Mouse (Mus musculus) A20 (cell line): ENCODE measurements around the gene Sclt1.

Experiments used
- DNase-seq: peaks from one replicate; pipeline ENCODE4 v3.0.0-alpha.2; 2011; ENCODE audit warnings: low read depth, low spot score

The Sclt1 gene

DNA sequence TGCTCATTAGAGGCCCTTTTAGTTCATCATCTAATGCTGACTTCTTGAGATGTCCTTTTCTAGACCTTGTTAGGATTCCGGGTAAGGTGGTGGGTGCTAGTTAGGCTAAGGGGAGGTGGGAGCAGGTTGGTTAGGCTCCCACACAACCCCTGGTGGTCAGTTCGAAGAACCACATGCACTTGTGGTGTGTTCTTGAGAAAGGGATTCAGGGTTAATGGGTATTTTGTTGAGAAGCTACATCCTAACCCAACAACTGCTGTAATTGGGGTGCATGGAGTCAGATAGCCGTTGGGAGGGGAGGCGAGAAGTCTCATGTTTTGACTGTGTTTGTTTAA lies 136.0 kb downstream of the Sclt1 start:
- DNase-seq = peak; percentile 5

DNA sequence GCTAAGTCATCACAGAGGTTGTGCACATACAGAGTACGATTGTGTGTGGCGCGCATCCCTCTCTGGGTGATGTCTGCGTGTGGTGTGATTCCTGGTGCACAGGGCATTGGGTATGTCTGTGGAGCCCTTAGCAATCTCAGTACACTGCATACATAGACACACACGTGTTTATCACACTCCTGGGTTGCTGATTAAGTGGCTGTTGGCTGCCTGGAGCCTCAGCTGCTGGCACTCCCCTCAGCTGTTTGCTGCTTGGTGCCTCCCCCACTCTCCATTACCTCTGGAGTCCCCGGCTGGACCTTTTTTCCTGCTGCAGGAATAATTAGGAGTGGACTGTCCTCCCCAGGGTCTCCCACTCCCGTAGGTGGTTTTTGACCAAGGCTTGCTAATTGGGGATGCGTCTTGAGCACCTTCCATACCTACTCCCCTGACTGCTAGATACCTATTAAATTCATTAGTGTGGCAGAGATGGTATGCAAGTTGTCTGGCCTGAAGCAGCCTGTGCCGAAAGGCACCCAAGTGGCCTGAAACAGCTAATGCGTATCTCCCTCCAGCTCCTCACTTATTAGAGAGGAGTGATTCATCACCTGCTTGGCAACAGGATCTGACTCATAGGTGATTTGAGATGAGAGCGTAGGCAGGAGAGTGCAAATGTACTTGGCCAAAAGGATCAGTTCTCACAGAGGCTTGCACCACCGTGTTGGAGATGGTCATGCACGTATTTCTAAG lies 136.5 kb downstream of the Sclt1 start:
- no peak for DNase-seq

DNA sequence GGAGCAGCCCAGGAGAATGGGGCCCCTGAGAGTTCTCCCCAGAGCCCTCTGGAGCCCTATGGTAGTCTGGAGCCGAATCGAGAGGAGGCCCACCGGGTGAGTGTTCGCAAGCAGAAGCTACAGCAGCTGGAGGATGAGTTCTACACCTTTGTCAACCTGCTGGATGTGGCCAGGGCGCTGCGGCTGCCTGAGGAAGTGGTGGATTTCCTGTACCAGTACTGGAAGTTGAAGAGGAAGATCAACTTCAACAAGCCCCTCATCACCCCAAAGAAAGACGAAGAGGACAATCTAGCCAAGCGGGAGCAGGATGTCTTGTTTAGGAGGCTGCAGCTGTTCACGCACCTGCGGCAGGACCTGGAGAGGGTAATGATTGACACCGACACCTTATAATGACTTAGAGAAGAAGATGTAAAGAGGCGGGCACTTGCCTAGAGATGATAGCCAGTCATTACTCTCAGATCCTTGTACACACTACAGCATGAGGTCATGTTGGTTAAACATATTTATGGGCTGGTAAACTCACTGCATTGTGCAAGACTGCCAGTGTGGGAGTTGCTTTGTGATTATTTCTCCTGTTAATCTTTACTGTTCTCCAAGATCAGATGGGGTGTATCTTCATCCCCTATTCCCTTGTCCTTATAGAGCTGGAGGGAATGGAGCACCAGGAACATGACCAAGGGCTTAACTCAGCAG lies 137.5 kb downstream of the Sclt1 start:
- DNase-seq = no peak

DNA sequence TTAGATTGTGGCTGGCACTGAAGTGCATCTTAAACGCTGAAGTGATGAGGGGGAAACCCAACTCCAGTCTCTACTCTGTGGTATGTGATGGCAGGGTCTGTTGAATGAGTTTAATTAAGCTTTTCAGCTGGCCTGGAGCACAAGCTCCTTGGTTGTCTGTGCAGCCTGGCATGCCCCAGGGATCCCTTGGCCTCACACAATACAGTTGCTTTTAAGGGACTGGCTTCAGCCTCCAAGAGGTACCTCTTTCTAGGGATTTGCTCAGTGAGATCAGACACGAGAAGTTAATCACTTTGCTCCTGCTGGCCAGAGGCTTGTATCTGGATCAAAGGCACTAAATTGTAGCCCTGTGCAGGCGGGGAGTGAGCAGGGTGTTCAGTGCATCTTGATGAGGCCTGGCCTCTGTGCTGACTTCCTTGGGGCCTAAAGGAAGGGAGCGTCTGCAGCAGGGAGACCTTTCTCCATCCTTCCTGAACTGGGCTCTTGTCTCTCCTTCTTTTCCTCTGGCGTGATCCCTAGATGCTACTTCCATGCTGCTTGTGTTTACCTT lies 138.8 kb downstream of the Sclt1 start:
- DNase-seq = no peak

DNA sequence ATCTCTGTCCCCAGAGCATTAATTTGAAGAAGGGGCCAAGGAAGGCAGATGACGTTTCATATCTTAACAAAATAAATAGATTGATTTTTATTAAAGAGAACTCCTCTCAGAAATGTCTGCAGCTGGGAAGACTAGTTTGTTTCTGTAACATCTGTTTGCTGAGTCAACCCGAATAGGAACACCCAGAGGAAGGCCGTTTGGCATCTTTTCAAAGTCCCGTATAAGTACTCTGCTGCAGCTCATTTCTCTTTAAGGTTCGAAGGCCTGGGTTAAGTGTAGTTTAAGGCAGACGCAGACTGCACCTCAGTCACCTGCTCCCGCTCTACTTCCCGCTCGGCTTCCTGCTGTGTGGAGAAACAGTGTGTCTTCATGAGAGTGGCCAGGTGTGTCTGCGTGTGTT lies 139.4 kb downstream of the Sclt1 start:
- no peak for DNase-seq

DNA sequence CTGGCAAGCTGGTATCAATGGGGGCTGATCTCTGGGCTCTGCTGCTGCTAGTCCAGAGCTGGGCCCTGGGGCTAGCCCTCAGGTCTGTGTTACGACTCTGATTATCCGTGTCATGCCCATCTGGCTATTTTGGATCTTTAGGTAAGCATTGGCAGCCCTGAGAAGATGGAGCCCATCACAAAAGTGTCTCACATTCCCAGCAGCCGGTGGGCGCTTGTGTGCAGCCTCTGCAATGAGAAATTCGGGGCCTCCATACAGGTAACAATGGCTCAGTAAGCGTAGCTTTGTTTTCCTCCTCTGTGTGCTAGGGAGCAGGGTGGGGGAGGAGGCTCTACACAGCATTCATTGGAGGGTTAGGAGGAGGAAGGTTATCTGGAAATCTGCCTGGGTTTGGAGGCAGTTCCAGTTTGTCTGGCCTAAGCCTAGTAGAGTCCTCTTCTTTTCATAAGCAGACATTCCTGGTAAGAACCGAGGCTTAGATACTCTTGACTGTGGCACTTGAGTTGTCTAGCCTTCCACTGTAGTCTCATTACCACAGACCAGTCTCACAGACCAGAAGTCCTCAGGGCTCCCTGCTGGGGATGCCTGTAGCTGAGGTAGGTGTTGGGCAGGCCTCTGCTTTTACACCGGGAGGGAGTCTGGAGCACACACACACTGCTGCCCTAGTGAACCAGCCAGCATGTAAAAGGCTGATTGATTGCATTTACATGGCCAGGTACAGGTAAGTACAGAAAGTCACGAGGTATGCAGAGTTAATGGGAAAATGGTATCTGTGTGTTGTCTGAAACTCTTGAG lies 140.9 kb downstream of the Sclt1 start:
- DNase-seq = no peak

DNA sequence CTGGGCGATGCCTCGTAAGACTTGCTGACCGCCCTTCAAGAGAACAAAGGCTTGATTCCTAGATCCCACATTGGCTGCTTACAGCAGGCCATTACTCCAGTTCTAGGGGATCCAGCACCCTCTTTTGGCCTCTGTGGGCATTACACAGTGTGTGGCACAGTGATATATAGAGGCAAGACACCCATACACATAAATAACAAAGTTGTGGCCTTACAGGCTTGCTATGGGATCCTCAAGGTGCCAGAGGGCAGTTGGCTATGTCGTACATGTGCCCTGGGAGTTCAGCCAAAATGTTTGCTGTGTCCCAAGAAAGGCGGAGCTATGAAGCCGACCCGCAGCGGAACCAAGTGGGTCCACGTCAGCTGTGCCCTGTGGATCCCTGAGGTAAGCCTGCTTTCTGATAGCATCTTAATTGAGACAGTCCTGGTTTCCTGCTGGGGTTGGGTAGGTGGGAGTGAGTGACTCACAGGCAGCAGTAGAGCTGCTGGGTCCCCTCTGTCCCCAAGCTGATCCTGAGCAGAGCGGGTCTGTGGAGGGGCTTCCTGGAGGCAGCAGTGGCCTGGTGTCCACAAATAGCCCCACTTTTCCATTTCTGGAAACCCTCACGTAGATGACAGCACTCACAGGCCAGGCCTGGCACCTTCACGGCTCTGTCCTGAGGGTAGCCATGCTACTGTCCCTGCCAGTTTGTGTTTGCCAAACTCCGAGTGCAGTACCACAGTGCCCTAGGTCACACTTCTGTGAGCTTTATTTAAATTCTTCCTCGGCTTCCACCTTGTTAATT lies 142.3 kb downstream of the Sclt1 start:
- DNase-seq = peak; percentile 50

DNA sequence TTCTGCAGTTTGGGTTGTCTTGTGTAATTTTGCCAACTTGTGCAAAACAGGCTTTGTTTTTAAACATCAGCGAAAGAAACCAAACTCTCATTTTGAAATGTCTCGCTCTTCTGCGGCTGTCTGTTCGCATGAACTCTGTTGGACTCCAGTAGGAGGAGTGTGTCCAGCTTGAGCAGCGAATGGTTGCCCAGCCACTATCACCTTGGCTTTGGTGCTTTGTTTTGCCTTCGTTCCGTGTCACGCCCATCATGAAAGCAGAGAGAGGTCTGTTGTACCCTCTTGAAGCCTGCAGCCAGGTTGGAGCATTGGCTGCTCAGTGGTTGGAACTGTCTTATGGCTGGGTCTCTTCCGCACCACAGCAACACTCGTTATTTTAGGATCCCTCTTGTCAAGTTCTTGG lies 143.1 kb downstream of the Sclt1 start:
- DNase-seq = no peak

DNA sequence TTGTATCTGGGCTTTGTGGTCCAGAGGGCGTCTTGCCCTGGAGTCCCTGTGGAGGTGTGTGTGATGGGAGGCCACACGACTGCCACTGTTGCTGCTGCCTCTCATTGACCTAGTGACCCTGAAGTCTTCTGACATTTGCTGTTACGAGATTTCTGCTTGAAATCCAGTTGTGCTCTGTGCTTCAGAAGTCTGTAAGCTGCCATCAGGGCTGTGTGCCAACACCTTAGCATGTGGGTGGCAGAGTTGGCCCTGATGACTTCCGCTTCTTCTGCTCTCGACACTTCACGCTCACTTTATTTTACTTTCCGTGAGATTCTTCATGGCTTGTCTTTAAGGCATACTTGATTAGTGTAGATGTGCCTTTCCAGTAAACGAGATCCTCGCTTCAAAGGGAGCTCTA lies 143.9 kb downstream of the Sclt1 start:
- no peak for DNase-seq

DNA sequence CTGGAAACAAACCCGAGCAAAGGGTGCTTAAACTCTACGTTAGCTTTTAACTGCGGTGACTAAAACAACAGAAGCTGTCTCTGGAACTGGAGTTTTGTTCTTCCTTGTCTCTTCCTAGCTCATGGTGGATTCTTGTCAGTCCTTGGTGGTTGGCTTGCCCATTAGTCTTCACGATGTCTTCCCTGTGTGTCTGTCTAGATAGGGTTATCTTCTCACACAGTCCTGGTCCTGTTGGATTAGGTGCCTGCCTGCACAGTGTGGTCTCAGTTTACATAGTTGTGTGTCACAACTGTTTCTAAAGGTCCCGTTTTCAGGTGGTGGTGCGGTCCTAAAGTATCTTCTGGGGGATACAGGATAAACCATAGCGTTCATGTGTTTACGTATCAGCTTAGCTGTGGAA lies 145.3 kb downstream of the Sclt1 start:
- no peak for DNase-seq

DNA sequence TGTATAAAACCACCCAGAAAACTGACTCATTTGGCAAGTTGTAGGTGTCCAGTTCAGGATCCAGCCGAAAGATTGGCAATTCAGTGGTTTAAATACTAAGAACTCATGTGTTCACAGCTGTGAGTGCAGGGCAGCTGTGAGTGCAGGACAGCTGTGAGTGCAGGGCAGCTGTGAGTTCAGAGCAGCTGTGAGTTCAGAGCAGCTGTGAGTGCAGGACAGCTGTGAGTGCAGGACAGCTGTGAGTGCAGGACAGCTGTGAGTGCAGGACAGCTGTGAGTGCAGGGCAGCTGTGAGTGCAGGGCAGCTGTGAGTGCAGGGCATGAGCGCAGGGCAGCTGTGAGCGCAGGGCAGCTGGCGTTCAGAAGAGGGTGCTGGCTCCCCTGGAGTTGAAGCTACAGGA lies 147.3 kb downstream of the Sclt1 start:
- peak; percentile 24 for DNase-seq

DNA sequence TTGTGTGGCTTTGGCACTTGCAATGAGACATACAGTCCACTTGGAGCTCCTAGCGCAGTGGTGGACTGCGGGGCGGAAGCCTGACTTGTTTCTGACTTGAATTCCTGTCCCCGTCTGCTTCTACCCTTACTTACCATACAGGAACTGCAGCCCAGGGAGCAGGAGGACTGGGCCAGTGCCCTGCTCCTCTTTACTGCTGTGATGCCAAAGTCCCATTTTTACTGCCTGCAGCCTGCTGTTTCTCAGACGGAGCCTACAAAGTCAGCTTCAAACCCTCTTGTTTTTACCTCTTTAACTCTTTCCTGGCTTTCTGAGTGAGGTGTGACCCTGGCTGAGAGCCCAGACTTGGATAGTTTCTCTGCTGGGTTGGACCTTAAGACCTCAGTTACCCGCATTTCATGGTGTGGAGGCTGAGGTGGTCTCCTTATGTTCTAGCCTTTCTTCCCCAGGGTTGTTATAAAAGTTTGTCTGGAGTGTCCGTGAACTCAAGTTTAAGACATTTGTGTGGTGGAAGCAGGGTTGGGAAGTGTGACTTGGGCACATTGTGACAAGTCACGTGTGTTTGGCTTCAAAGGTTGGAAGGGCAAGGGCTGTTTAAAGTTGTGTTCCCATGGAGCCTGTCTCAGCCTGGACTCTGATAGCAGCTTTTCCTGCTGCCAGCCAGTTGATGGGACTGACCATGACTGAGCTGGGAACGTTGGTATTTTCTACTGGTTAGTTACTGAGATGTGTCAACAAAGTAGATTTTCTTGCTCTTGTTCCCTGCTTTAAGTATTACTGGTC lies 148.0 kb downstream of the Sclt1 start:
- DNase-seq = no peak

DNA sequence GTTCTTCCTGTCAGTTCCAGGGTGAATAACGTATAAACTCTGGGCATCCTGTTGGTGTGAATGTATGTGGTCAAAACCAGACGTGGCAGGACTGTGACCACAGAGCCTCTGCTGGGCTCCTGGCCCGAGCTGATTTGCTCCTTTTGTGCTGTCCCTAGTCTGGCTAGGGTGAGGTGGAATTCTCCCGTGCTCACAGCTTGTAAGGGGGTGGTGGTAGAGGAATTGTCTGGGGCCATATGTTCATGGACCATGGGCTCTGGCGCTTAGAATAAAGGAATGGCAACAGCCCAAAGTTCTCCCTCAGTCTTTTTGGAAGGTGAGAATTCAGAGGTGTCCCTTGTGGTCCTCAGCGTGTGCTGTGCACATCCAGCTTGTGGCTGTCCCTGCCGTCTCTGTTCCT lies 149.5 kb downstream of the Sclt1 start:
- no peak for DNase-seq

DNA sequence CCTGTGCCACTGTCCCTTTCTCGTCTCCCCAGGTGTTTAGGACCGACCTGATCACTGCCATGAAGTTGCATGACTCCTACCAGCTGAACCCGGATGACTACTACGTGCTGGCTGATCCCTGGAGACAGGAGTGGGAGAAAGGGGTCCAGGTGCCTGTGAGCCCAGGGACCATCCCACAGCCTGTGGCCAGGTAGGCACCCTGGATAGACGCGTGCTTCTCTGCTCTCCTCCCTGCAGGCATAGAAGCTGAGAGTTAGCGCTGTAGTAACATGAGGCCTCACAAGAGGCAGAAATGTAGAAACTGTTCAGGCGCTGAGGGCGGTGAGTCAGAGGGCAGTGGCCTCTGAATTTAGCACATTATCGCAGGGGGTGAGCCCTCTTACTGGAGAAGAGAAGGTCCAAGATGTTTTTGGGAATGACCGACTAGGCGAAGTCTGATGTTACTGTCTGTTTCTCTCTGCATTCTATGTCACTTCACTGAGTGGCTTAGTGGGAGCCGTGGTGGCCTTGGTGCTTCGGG lies 150.6 kb downstream of the Sclt1 start:
- no peak for DNase-seq

DNA sequence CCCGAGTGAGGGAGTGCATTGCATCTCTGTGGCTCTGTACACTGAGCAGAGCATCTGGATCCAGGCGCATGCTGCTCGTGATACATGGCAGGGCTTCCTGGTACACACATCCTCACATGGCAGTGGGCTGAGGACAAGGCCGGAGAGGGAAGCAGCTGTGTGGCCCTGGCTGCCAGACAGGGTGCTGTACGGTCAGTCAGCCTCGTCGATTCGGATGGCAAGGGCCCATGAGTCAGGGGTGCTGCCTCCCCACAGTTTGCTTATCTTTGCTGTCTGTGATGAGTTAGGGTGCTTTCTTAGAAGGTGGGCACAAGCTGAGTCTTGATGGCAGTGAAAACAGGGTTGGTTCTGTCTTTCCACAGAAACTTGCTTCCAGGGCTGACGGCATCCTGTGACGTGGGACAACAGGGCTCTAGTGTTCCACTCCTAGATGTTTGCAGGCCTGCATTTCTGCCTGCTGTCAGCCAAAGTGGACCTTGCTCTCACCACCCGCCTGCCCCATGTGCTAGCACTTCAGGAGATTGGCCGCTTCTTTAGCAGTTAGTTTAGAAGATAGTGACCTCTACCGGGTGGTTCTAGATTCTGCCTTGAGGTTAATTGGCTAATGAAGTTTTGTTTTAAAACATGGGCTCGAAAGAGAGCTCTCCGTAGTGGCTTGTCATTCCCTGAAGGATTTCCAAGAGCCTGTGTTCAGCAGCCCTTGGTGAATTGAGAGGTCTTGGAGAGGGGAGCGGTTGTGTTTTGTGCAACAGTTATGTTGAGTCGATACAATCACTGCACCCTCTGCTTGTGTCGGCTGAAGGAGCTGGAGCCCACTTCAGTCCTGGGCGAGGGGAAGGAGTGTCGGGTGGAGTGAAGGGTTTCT lies 151.4 kb downstream of the Sclt1 start:
- DNase-seq = no peak

DNA sequence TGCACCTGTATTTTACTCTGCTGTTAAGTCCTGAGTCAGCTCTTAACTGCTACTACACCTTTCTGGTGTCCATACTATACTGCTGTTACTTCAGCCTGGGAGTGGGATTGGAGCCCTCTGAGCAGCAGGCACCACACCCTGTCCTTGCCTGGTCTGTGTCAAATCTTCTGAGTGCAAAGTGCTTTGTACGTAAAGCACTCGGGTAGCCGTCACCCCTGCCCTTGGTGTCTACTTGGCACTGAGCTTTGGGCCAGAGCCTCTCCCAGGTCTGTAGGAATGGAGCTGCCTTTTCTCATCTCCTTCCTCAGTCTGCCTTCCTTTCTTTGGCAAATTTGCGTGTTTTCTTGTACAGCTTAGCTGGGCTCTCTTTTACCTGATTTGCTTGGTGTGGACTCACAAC lies 152.3 kb downstream of the Sclt1 start:
- no peak for DNase-seq

DNA sequence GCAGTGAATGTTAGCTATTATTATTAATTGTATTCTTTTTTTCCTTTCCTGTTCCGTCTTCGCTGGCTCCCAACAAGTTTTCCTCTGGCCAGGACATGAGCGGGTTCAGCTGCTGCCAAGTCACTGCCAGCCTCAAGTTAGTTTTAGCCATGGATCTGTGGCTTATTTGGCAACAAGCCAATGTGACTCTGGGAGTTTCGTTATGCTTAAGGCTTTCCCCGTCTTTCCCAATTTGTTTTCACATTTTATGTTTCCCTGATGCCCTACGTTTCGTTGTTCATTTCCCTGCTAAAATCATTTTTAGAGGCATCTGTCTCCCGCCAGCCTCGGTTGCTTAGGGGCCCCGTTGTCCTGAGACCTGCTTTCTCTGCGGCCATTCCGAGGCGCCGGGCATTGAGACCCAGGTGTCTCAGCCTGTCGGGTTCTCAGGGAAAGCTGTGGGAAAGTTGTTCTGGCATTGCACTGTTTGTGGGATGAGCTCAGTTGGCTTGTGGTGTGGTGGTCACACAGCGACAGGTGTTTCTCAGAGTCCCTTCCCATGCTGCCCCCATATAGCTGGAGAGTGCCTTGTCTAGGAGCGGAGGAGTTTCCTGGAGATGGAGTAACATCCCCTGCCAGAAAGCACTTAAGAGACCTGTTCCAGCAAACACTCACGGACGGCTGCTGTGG lies 152.9 kb downstream of the Sclt1 start:
- no peak for DNase-seq

DNA sequence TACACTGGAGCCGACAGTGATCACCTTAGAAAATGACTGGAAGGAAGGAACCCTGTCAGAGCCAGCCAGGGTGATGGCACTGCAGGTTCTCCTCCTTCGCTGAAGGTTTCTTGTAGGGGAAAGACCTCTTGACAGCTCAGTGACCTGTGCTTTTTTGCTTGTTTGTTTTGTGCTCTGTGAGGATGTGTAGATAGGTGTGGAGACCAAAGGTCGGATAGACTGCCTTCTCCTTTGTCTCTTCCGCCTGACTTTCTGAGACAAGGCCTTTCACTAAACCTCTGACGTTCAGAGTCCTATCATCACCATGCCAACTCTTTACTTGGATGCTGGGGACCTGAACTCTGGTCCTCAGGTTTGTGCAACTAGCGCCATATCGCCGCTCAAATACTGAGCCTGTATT lies 153.8 kb downstream of the Sclt1 start:
- no peak for DNase-seq

DNA sequence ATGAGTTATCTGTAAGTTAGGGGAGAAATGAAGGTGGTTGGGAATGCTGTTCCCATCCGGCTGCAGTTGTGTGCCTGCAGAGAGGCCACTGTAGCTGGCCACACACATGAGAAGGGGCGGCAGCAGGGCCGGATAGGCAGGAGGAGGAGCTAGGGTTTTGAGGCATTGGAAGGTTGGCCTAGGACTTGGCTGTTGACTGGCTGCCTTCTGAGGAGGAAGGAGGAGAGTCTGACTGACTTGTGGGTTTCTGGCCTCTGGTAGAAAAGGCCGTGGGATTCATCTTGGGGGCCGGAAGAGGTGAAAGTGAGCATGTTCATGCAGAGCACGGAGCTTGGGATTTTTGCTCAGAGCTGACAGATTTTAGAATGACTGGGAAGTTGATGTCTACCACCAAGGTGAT lies 154.7 kb downstream of the Sclt1 start:
- no peak for DNase-seq
